Mouse (Mus musculus) MEL-GATA-1-ER (cell line): ENCODE results near the gene Zfp637.
"Not testable (repeated sequence)": the region's sequence is repeated elsewhere in the genome, so short reads cannot be mapped to it uniquely, and the experiment has no call there.

Experiments used
- DNase-seq: peaks from one replicate; pipeline ENCODE4 v3.0.0-alpha.2; 2012; ENCODE audit warnings: low read depth; ENCODE audit errors: extremely low read depth

Gene Zfp637

DNA sequence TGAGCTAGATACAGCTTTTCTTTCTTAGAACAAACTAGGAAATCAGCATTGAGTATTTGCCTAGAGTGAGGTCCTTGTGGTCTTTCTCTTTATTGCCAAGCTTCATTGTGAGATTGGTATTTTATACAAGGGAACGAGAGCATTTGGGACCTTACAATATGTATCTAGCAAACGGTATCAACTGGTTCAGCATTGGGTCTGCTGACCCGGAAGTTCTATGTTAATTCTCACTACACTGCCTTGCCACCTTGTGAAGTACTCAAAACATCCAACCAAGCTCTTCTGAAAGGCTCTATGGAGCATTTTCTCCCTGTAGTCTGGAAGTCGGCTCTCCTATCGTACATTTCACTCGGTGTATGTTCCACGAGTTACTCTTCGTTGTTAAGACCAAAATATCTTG lies 22.8 kb downstream of the Zfp637 start:
- DNase-seq: no peak

DNA sequence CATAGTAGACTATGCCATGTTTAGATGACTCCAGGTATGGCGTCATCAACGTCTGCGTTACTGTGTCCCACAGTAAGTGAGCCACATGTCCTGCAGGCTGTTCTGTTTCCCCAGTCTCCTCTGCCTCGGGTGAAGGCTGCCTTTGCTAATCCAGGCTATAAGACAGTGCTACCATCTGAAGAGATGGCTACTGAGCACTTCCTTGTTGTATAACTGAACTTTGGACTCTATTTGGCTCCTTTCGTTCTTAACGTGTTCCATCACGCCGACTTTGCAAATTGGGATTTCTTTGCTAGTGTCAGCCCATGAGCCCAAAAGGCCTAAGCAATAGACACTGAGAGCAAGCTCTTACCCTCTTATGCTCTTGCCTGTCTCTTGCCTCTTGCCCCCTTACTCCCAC lies 27.2 kb downstream of the Zfp637 start:
- DNase-seq: no peak

DNA sequence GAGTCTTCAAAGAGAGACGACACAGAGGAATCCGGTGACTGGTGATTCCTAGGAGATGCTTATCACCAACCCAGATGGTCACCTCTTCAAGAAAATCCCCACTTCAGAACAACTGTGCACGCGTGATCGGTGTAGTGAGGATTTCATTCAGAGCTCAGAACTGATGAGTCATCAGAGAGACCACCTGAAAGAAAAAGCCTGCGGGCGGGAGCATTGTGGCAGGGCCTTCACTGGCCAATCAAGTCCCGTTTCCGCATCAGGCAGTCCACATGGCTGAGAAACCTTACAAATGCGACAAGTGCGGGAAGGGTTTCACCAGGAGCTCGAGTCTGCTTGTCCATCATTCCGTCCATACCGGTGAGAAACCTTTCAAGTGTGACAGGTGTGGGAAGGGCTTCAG lies 30.1 kb downstream of the Zfp637 start:
- no peak for DNase-seq

DNA sequence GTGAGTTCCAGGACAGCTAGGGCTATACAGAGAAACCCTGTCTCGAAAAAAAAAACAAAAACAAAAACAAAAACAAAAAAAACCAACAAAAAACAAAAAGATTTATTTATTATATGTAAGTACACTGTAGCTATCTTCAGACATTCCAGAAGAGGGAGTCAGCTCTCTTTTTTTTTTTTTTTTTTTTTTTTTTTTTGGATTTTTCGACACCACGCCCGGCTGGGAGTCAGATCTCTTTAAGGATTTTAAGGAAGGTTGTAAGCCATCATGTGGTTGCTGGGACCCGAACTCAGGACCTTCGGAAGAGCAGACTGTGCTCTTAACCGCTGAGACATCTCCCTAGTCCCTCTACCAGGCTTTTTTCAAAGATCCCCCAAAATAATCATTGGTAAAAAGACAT lies 32.5 kb downstream of the Zfp637 start:
- DNase-seq: not testable (repeated sequence)

DNA sequence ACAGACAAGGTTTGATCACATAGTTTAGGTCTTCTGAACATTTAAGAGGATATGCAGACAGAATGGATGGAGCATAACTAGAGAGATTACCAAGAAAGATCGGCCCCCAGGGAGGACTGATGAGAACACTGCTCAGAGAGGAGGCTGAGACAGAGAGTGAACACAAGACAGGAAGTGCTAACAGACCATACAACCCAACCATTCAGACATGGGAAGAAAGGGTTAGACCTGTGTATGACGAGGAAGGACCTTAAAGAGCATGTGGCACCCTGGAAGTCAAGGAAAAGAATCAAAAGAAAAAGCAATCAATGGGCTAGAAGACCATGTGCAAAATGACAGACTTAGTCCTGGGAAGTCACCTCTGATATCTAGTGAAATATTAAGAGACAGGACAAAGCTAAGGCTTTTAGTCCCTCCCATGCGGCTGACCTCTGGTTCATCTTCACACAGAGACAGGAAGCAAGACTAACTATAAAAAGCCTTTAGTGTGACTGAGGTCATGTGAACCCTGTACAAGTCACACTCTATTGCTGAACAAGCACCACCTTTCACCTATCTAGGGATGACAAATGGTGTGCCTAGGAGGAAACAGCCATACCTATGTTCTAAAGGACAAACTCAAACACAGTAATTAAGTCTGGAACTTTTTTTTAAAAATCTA lies 33.8 kb downstream of the Zfp637 start:
- DNase-seq: no peak

DNA sequence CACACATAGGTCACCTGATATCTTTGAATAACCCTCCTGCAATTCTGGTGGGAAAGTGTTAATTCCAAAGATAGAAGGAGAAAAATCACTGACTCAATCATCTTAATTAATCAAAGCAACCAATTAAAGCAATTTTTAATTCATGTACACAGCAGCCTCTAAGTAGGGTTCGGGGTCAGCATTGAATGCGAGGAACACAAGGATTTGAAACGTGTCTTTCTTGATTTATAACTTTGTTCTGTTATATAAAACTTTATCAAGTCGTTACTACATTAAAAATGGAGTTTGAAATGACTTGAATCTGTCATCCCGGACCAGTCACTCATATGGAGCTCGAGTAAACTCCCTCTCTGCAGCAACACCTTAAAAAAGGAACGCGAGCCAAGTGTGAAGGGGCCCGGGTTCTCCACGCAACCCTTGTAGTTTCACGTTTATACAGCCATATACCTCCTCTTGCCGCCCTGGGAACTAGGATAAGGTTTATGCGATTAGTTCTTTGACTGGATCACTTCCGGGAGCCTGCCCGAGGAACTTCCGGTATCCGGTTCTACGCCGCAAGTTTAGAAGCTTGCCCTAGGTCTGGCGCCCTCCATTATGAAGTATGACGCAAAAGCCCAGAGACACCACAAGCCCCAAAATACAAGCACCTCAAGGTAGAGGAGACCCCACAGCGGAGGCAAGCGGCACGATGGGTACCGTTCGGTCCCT lies 37.9 kb downstream of the Zfp637 start:
- DNase-seq: peak; percentile 94

DNA sequence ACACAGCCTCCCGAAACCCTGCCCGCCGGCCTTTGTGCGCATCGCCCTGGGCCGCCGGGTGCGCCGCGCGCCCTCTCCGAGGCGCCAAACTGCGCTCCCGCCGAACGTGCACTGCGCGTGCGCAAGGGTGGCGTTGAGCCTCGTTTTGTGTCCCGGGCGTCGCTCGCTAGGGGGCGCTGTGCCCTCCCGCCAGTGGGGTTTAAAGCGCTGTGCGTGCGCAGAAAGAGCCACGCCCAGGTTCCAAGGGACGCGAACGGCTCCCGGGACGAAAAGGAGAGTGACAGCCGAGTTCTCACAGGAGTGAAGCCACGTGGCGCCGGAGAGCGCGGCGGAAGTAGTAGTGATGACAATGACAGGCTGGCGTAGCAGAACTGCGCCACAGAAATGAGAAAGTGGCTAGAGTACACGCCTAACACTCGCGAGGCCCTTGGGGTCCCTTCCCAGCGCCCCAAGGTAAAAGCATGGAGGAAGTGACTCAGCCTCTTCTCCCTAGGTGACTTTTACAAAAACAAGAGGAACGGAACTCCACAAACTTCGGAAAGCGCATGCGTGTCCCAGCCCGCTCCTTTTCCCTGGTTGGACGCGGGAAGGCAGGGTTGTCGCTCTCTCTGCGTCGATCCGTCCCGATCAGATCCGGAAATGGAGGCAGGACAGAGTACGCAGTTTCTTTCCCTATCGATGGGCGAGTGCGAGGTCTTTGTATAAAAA lies 38.6 kb downstream of the Zfp637 start:
- peak; percentile 94 for DNase-seq

DNA sequence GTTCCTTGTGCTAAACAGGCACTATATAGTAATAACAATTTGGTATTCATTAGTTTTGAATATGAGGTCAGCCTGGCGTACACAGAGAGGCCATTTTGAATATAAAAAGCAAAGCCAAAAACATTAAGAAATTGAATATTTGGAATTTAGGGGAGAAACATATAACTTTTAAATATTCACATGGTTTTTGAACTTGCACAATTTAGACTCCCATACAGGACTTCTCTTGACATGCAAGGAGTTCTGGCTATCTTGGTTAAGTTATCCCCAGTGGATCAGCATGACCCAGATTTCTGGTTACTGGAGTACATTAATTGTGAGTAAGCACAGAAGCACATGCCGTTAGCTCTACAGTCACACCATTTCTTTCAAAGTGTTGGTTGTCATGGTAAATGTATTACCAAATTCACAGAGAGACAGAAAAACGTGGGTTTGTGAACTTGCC lies 39.4 kb downstream of the Zfp637 start:
- no peak for DNase-seq

DNA sequence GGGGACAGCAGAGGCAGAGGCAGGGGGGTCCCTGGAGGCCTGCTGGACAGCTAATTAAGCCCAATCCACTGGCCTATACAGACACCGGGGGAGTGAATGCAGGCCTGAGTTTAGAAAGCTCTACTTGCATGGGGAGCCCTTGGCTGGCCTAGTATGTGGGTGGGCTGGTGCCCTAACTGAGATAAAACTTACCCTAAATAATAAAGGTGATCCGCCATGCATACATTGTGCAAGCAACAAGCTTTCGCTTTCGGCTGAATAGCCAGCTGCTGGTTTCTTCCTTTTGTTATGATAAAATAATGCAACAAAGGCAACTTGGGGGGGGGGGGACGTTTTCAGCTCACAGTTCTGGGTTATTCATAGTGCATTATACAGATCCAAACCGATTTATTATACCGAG lies 40.2 kb downstream of the Zfp637 start:
- no peak for DNase-seq

DNA sequence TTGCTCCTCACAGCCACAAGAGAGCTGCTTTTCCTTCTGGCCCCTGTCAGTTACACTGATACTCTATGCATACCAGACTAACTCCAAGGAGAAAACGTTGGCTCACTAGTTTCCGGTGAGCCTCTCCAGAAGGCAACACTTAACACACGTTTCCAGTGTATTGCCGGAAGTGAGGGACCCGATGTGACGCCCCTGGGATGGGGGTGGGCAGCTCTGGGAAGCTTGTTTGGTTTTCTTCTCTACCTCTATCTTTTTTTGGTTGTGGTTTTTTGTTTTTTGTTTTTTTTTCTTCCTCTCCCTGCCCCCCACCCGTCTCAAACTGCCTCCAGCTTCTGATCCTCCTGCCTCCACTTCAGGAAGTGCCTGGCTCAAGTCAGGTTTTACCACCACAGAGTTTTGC lies 41.0 kb downstream of the Zfp637 start:
- DNase-seq: no peak

DNA sequence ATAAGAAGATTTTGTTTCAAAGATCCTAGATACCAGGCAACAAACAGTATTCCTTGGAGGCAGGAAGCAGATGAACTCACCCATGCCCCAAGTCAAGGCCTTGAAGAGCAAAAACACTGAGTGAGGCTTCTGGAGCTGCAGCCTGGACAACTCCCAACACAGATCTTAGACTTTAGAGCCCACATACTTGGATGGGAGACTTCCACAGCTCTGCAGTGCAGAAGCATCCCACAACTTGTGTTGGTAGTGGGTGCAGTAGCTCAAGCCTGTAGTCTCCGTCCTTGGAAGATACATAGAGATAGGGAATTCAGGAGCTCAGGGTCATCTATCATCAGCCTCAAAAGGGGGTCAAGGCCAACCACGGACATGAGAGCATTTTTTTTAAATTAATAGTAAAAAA lies 45.0 kb downstream of the Zfp637 start:
- no peak for DNase-seq

DNA sequence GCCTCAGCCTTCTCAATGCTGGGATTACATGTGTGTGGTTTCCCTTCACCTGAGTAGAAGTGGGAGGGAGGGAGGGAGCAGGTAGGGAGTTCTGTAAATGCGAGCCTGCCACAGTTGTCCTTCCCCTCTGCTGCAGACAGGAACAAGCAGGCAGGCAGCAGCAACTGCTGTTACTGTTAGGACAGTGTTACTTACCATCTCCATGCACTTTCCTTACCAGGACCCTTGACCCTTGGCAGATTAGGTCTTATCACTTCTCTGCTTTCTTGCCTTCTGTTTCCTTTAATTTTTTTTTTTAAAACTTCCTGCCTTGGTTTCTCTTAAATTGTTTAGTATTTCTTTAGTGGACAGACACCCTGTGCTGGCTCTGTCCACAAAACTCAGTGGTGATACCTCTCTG lies 47.1 kb downstream of the Zfp637 start:
- no peak for DNase-seq

DNA sequence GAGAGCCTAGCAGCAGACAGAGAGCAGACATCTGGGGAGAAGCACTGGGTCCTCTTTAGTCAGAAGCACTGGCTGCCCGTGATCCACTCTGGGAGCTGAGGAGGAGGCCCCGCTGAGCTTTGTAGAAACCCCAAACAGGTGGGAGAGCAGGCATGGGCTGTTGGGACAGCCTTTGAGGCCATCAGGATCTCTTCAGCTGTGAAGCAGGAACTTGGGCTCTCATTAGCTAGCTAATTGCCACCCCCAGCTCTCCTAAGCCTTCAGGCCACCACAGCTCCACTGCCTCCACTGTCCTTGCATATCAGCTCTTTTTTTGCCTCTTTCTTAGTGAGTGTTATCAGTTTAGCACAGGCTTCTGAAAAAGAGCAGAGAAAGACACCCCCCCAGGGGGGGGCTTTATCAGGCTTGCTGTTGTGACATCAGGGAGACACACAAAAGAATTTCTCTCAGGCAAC lies 47.7 kb downstream of the Zfp637 start:
- peak; percentile 97 for DNase-seq

DNA sequence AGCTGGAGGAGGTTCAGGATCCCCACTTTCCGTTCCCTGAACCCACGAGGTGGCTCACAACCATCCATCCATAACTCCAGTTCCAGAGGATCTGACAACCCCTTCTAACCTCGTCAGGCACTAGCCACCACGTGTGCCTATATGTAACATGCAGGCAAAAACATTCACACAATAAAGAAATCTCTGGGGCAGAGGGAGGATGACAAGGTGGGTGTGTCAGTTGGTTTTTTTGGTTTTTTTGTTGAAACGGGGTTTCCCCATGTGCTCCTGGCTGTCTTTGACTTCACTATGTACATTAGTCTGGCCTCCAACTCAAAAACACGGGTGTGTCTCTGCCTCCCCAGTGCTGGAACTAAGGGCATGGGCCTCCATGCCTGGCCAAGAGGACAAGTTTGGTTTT lies 49.3 kb downstream of the Zfp637 start:
- DNase-seq: no peak

DNA sequence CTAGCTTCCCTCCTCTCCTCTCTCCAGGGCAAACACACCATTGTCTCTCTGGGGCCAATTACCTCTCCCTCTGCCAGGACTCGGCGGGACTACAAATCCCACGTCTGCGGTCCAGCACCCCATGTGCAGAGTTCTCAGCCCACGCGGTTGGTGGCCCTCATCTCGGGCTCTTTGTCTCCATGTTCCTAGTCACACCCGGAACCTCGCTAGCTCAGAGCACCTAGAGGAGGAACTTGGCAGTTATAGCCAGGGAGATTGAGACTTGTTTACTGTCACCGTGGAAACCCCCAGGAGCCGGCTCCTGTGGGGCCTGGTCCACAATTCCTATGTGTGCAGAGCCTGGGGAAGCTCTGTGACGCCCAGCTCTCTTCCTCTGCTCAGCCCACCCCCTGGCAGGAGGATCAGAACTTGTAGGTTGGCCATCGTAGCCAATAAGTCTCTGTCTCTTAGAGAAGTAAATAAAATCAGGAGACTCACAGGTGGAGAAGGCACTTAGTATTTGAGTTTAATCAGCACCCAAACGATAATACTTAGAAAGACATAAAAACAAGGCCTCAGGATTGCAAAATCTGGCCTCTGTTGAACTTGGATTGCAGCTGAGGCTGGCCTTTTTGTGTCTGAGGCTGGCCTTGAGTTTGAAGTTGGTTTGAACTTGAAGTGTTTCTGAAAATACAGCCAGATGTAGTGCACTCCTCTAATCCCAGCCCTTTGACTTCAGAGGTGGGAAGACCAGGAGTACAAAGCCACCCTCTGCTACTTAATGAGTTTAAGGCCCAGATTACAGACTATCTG lies 50.6 kb downstream of the Zfp637 start:
- DNase-seq: peak; percentile 73

DNA sequence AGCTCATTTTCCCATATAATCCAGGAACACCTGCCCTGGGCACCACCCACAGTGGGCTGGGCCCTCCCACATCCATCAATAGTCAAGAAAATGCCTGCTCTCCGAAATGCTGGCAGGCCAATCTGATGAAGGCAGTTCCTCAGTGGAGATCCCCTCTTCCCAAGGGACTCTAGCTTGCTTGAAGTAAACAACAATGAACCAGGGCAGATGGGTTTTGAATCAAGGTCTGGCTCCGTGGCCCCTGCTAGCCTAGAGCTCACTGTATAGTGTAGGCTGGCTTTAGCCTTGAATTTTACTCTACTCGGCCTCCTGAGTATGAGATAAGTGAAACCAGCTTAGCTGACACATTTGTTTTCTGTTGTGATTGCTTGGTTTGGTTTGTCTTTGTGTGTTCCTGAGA lies 51.4 kb downstream of the Zfp637 start:
- no peak for DNase-seq

DNA sequence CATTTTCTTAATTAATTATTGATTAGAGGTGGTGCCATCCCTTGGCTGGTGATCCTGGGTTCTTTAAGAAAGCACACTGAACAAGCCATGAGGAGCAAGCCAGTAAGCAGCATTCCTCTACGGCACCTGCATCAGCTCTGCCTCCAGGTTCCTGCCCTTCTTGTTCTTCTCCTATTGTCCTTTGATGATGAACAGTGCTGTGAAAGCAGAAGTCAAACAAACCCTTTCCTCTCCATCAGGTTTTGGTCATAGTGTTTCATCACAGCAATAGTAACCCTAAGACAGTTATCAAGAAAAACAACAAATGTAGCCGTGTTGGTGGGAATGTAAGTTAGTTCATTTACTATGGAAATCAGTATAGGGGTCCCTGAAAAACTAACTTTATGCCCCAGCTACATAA lies 52.5 kb downstream of the Zfp637 start:
- DNase-seq: no peak
